Mouse (Mus musculus): ENCODE data around the gene Vmn1r9.
"Not testable (repeated sequence)": the region's sequence is repeated elsewhere in the genome, so short reads cannot be mapped to it uniquely, and the experiment has no call there.

DNA sequence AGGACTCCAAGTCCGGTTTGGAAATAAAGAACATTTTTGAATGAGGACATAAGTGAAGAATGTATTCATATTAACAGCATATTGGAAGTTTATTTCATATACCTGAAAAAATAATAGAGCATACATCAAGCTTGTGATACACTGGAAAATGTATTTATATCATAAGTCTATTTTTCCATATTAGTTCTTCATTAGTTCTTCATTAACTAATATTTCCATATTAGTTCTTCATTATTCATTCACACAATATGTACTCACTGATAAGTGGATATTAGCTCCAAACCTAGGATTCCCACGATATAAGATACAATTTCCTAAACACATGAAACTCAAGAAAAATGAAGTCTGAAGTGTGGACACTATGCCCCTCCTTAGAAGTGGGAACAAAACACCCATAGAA is 41.4 kb upstream of the Vmn1r9 start, which contains the start of gene Vmn1r7:
- not testable (repeated sequence) for TF ChIP-seq CTCF (IDR thresholded peaks at IDR 0.05; ENCODE audit: extremely low read depth, insufficient read depth, insufficient read length, insufficient replicate concordance); POLR2A (IDR thresholded peaks at IDR 0.05; ENCODE audit: low read depth, low read length)
